ENCODE assay signal across 24 mouse cellular contexts in genomic region chrX:136732016-136732415, GRCm38 (mm10). TPM values are rescaled to one million over a fixed set of nuclear protein-coding genes. Genes with fewer than 3 reads are reported as not detected.
DNase-seq lines count a peak whose midpoint lies in the region; ATAC-seq and TF ChIP-seq lines count a peak whose summit lies in the region.
"Had no signal": no experiment of that assay in that cellular context is flagged by ENCODE, and none has a peak within 500 bp of the region (broad histone marks: within the 10 kb centered on the region; RNA-seq: fewer than 3 reads in every experiment).

No protein-coding gene starts in this region.

- H3K27ac ChIP-seq in CH12.LX (ENCODE audit: insufficient read depth, low read depth) = no peak overlapping the region
- no peak overlapping the region for H3K27ac ChIP-seq in MEL (ENCODE audit: control insufficient read depth, low read depth, low read length)
- no peak overlapping the region for H3K27ac ChIP-seq in kidney, embryonic 16.5 days (ENCODE audit: low read length)

- TF ChIP-seq RAD21 in CH12.LX (IDR thresholded peaks at IDR 0.05; ENCODE audit: low read depth, low read length) = no peak
- no peak for TF ChIP-seq RAD21 in MEL (IDR thresholded peaks at IDR 0.05; ENCODE audit: low read depth, low read length)

- H3K4me1 ChIP-seq in CH12.LX (ENCODE audit: control insufficient read depth in 1 of 2, insufficient read depth in 2 of 2) = no peaks in the 10 kb centered on the region
- H3K4me1 ChIP-seq in MEL (ENCODE audit: control insufficient read depth in 1 of 2, insufficient read depth in 2 of 2, low read length in 2 of 2) = no peaks in the 10 kb centered on the region; a peak in 1 of 4 replicates
- no peaks in the 10 kb centered on the region for H3K4me1 ChIP-seq in kidney, embryonic 16.5 days (ENCODE audit: insufficient read depth, low read length)

- peaks cover 3% of the 10 kb centered on the region; the same call in 1 of the 2 replicates for H3K79me2 ChIP-seq in CH12.LX (replicated peaks; ENCODE audit: control insufficient read depth, extremely low read depth, insufficient read depth, poor library complexity, severe bottlenecking)
- peaks cover 4% of the 10 kb centered on the region; the same call in 1 of the 2 replicates for H3K79me2 ChIP-seq in MEL (ENCODE audit: control insufficient read depth, insufficient read depth, low read length, poor library complexity)

- 79% methylated on average over 4 of the region's 4 CpGs for whole genome bisulfite sequencing in kidney, embryonic 16.5 days

- no peaks in the 10 kb centered on the region for H3K9me3 ChIP-seq in CH12.LX (replicated peaks; ENCODE audit: low read length)
- H3K9me3 ChIP-seq in MEL (replicated peaks; ENCODE audit: insufficient read depth, low read length) = no peaks in the 10 kb centered on the region
- no peaks in the 10 kb centered on the region for H3K9me3 ChIP-seq in kidney, embryonic 16.5 days (ENCODE audit: low read length)
- H3K9me3 ChIP-seq: G1E had no signal

- H3K36me3 ChIP-seq in CH12.LX (replicated peaks in 1 of 2; ENCODE audit: control insufficient read depth in 1 of 2, insufficient read depth in 1 of 2, low read length in 1 of 2) (peaks cover 0 to 24% of the 10 kb centered on the region in 2 experiments), MEL (ENCODE audit: control insufficient read depth in 1 of 2, insufficient read depth in 2 of 2, low read length in 2 of 2) (peaks cover 20 to 31% of the 10 kb centered on the region in 2 experiments)
- no peaks in the 10 kb centered on the region for H3K36me3 ChIP-seq in kidney, embryonic 16.5 days (ENCODE audit: insufficient read depth, low read length)

- in situ Hi-C loops in CH12.LX (cut with MboI; ENCODE audit: low pct_ligation_motif_present, low pct_unique_long_range_greater_than_20kb, low sequenced_read_pairs) = loop anchor here (25.0 kb wide), 1 partner anchor 280 kb away; no protein-coding TSS in a partner anchor

- no peaks in the 10 kb centered on the region for H3K27me3 ChIP-seq in CH12.LX (replicated peaks)
- no peaks in the 10 kb centered on the region for H3K27me3 ChIP-seq in MEL (ENCODE audit: control insufficient read depth in 1 of 2, insufficient read depth in 2 of 2, low read length in 2 of 2)
- no peaks in the 10 kb centered on the region for H3K27me3 ChIP-seq in kidney, embryonic 16.5 days (ENCODE audit: insufficient read depth, low read length)

- dilution Hi-C loops in CH12.LX (cut with MboI; ENCODE audit: extremely low pct_ligation_motif_present, extremely low pct_unique_long_range_greater_than_20kb, low sequenced_read_pairs) = no loop called here

- ATAC-seq in kidney, embryonic 16.5 days (ENCODE audit: low FRiP score, low TSS enrichment) = no peak
- ATAC-seq: activated CD4-positive, CD25-positive, alpha-beta regulatory T cell, adult 4 months; CD4-positive, CD25-positive, alpha-beta regulatory T cell, adult 4 months; Patski had no signal

- DNase-seq in CH12.LX (ENCODE audit: extremely low read depth) (no peak), MEL (ENCODE audit: low read depth, low spot score) (peak; percentile 21)
- DNase-seq in layer of hippocampus, postnatal 25 days (ENCODE audit: extremely low spot score in 1 of 2, low spot score in 1 of 2) = no peak
- DNase-seq: adrenal gland, adult 2 months; adrenal gland, adult 8-10 months; adrenal gland, postnatal 10 days; adrenal gland, postnatal 14 days; adrenal gland, postnatal 25 days; adrenal gland, postnatal 36 days; B cell, adult 2 months; cerebellum, adult 11 months; cerebellum, adult 11-12 months; cerebellum, adult 18-20 months; cerebellum, adult 2 months; cerebellum, adult 8-10 months had no signal

- H3K4me2 ChIP-seq in CH12.LX (ENCODE audit: insufficient read depth, low read depth, poor library complexity, severe bottlenecking) = no peak overlapping the region
- H3K4me2 ChIP-seq in kidney, embryonic 16.5 days (replicated peaks; ENCODE audit: low read depth, low read length) = no peak overlapping the region

- TF ChIP-seq POLR2A in CH12.LX (IDR thresholded peaks at IDR 0.05; ENCODE audit: low read depth, low read length) = no peak
- no peak for TF ChIP-seq POLR2A in MEL (IDR thresholded peaks at IDR 0.05; ENCODE audit: control insufficient read depth in 1 of 2, insufficient read depth in 1 of 2, low read depth in 1 of 2, low read length in 2 of 2, poor library complexity in 1 of 2)

- TF ChIP-seq CTCF in CH12.LX (conservative IDR thresholded peaks at IDR 0.05 in 1 of 2, IDR thresholded peaks at IDR 0.05 in 1 of 2; ENCODE audit: low read depth in 2 of 2, low read length in 2 of 2) = no peak
- no peak for TF ChIP-seq CTCF in MEL (IDR thresholded peaks at IDR 0.05 in 2 of 3, conservative IDR thresholded peaks at IDR 0.05 in 1 of 3; ENCODE audit: control insufficient read depth in 1 of 3, insufficient read depth in 1 of 3, low read depth in 2 of 3, low read length in 3 of 3, poor library complexity in 1 of 3, severe bottlenecking in 1 of 3)

- TF ChIP-seq EP300 in CH12.LX (IDR thresholded peaks at IDR 0.05; ENCODE audit: low read length) = no peak
- no peak for TF ChIP-seq EP300 in MEL (IDR thresholded peaks at IDR 0.05; ENCODE audit: low read depth in 1 of 2, low read length in 2 of 2)

- H3K4me3 ChIP-seq in CH12.LX (replicated peaks in 1 of 3; ENCODE audit: low read depth in 2 of 3, low read length in 2 of 3, poor library complexity in 1 of 3) (no peak overlapping the region), MEL (ENCODE audit: control insufficient read depth in 1 of 2, insufficient read depth in 1 of 2, low read depth in 2 of 2, low read length in 2 of 2) (no peak overlapping the region)
- H3K4me3 ChIP-seq in kidney, embryonic 16.5 days (ENCODE audit: low read length) = no peak overlapping the region

- H3K9ac ChIP-seq in CH12.LX (ENCODE audit: insufficient read depth, low read depth) (no peak overlapping the region), MEL (ENCODE audit: control insufficient read depth, low read depth, low read length, poor library complexity, severe bottlenecking) (no peak overlapping the region)
- no peak overlapping the region for H3K9ac ChIP-seq in kidney, embryonic 16.5 days (replicated peaks; ENCODE audit: low read length)

TF ChIP-seq in CH12.LX, 34 proteins besides CTCF, POLR2A, EP300 and RAD21:
- TF ChIP-seq TCF12 (IDR thresholded peaks at IDR 0.05; ENCODE audit: low read depth, low read length) (no peak), POLR2AphosphoS2 (IDR thresholded peaks at IDR 0.05; ENCODE audit: low read depth, low read length) (peak; percentile 67; the same call in 1 of the 2 replicates), ZKSCAN1 (IDR thresholded peaks at IDR 0.05; ENCODE audit: borderline replicate concordance, low read depth, low read length) (no peak)
TF ChIP-seq in CH12.LX: peak in this region for 1.

TF ChIP-seq in MEL, 35 proteins besides CTCF, POLR2A, EP300 and RAD21:
- TF ChIP-seq USF2 (IDR thresholded peaks at IDR 0.05; ENCODE audit: borderline replicate concordance in 1 of 2, insufficient read depth in 1 of 2, low read depth in 1 of 2, low read length in 2 of 2) = no peak
- TF ChIP-seq SMC3 (IDR thresholded peaks at IDR 0.05; ENCODE audit: low read depth, low read length) = peak; percentile 12; the same call in 1 of the 2 replicates
- TF ChIP-seq POLR2AphosphoS2 (IDR thresholded peaks at IDR 0.05; ENCODE audit: low read length) = peak; percentile 91

RNA-seq across cellular contexts. Expression of gene Morf4l2, which starts 11.5 kb away (rescaled TPM):
- total RNA-seq in CH12.LX (2012; rRNA removed) (189 and 254 TPM in 2 replicates), CH12.LX (2014; rRNA removed) (585 and 613 TPM in 2 replicates), MEL (2012; rRNA removed) (617 and 648 TPM in 2 replicates)
- polyA plus RNA-seq in CH12.LX (2012; ENCODE audit: insufficient read length, low read depth) (358 and 445 TPM in 2 replicates), MEL (2012; ENCODE audit: insufficient read depth in 1 of 2, insufficient read length in 2 of 2, low read depth in 1 of 2, low replicate concordance in 2 of 2, missing spikeins in 1 of 2) (100 to 1,000 TPM in 1 of 2 experiments, not detected in 1; 921 TPM)
- total RNA-seq in layer of hippocampus, postnatal 25 days (2021) = 100 to 1,000 TPM; 374 to 393 TPM
- polyA plus RNA-seq in kidney, embryonic 16.5 days (2015; fragmentation: Nextera tagmentation; extraction: Ambion mirVana) = 557 and 569 TPM in 2 replicates

RNA-seq across cellular contexts. Expression of gene Tceal1, which starts 24.2 kb away (rescaled TPM):
- total RNA-seq in CH12.LX (2012; rRNA removed) (0.08 TPM in 2 replicates), CH12.LX (2014; rRNA removed) (not detected in 2 replicates), MEL (2012; rRNA removed) (not detected in 2 replicates)
- polyA plus RNA-seq in CH12.LX (2012; ENCODE audit: insufficient read length, low read depth) (not detected in 2 replicates), MEL (2012; ENCODE audit: insufficient read depth in 1 of 2, insufficient read length in 2 of 2, low read depth in 1 of 2, low replicate concordance in 2 of 2, missing spikeins in 1 of 2) (not detected)
- 10 to 100 TPM; 14.5 to 16.0 TPM for total RNA-seq in layer of hippocampus, postnatal 25 days (2021)
- polyA plus RNA-seq in kidney, embryonic 16.5 days (2015; fragmentation: Nextera tagmentation; extraction: Ambion mirVana) = 9.7 and 10.9 TPM in 2 replicates
- polyA plus RNA-seq: activated CD4-positive, CD25-positive, alpha-beta regulatory T cell, adult 4 months; CD4-positive, CD25-positive, alpha-beta regulatory T cell, adult 4 months; G1E; Patski had no signal

RNA-seq across cellular contexts. Expression of gene Glra4, which starts 47.9 kb away (rescaled TPM):
- total RNA-seq in CH12.LX (2012; rRNA removed) (not detected in 2 replicates), CH12.LX (2014; rRNA removed) (not detected in 2 replicates), MEL (2012; rRNA removed) (not detected in 2 replicates)
- polyA plus RNA-seq in CH12.LX (2012; ENCODE audit: insufficient read length, low read depth) (not detected in 2 replicates), MEL (2012; ENCODE audit: insufficient read depth in 1 of 2, insufficient read length in 2 of 2, low read depth in 1 of 2, low replicate concordance in 2 of 2, missing spikeins in 1 of 2) (under 1 TPM in 1 of 2 experiments, not detected in 1; 0.13 TPM)
- total RNA-seq in layer of hippocampus, postnatal 25 days (2021) = under 1 TPM; 0.27 to 0.40 TPM
- polyA plus RNA-seq in kidney, embryonic 16.5 days (2015; fragmentation: Nextera tagmentation; extraction: Ambion mirVana) = not detected in 2 replicates
- total RNA-seq: adrenal gland, adult 18-20 months; adrenal gland, postnatal 10 days; adrenal gland, postnatal 14 days; adrenal gland, postnatal 25 days; adrenal gland, postnatal 4 days; ES-E14; G1E had no signal
- polyA plus RNA-seq: activated CD4-positive, CD25-positive, alpha-beta regulatory T cell, adult 4 months; adrenal gland, adult 2 months; C2C12; CD4-positive, CD25-positive, alpha-beta regulatory T cell, adult 4 months; G1E had no signal

Comparison
In these comparisons a context has a peak if more than half of its experiments do, and no peak if none do; other contexts are left out.
1. RNA of gene Tceal1, which starts 24.2 kb away (total RNA-seq): 14.5 to 16.0 TPM in layer of hippocampus, postnatal 25 days; 0.08 TPM in CH12.LX and not detected in MEL; every median in the first group is over 10 times any median in the second.
2. Of the 35 proteins assayed by ChIP-seq in both MEL and CH12.LX: peak only in MEL: SMC3; only in CH12.LX: none; in both: POLR2AphosphoS2; in neither: 33.